In the genomic region with DNA sequence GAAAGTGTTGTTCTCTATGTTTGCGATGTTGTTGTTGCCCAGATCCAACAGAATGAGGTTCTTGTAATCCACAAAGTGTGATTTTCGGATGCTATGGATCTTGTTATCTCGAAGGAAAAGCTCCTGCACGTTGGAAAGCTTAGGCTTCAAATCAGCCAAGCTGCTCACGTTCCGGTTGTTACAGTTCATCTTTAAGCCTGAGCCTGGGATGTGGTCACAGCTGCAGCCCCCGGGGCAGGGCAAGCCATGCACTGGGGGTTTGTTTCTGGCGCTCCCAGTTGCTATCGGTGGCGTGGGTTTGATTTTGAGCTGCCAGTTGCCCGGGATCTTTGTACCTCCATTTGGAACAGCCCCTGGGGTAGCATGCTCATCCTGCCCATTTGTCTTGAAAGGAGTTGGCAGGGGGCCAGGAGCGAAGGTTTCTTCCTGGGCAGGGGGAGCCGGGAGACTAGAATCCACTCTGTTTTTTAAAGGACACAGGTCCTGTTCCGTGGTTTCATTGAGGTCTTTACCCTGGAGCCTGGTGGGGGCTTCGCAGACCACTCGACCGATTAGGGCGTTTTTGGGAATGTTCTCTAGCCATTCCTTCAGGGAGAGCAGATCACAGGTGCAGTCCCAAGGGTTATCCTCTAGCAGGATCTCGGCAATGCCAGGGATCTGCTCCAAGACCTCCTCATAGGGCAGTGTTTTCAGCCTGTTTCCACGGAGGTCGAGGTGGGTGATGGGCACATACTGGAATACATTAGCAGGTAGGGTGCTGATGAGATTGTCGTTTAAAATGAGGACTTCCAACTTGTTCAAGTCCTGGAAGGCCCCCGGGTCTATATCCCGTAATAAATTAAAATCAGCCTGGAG, we compare ENCODE assay signal across 8 mouse cellular contexts. TPM values are rescaled to one million over a fixed set of nuclear protein-coding genes. Genes with fewer than 3 reads are reported as not detected.
DNase-seq lines count a peak whose midpoint lies in the region; ATAC-seq lines count a peak whose summit lies in the region.

No protein-coding gene starts in this region.

- peak overlapping the region; percentile 84 for H3K4me2 ChIP-seq in forebrain, embryonic 12.5 days

- H3K9me3 ChIP-seq in forebrain, embryonic 12.5 days: no peaks in the 10 kb centered on the region

- H3K9ac ChIP-seq in forebrain, embryonic 12.5 days: peak overlapping the region; percentile 56

- H3K4me1 ChIP-seq in forebrain, embryonic 12.5 days: peaks cover 30% of the 10 kb centered on the region

- H3K27me3 ChIP-seq in forebrain, embryonic 12.5 days: 0 out of 2 replicates have a peak, but pooled peaks cover 4% of the 10 kb centered on the region

- intact Hi-C loops in left cerebral cortex, postnatal 14 days (cut with DNase I): loop anchor here (5.0 to 10.0 kb wide), 2 partner anchors 107 to 210 kb away; no protein-coding TSS in a partner anchor

- peak overlapping the region; percentile 52 for H3K4me3 ChIP-seq in forebrain, embryonic 12.5 days (replicated peaks)

- H3K27ac ChIP-seq in forebrain, embryonic 12.5 days: peak overlapping the region; percentile 77

- peak; percentile 10 for ATAC-seq in forebrain, embryonic 12.5 days (ENCODE audit: low FRiP score)

- H3K36me3 ChIP-seq in forebrain, embryonic 12.5 days (replicated peaks): no peaks in the 10 kb centered on the region

- under 1% methylated on average over 24 of the region's 24 CpGs for WGBS in forebrain, embryonic 12.5 days

- peak; percentile 55 for DNase-seq in testis, postnatal 10 days (ENCODE audit: low spot score)
- DNase-seq in testis, postnatal 14 days (ENCODE audit: low spot score): no peak
- DNase-seq in kidney, adult 11 months: peak; percentile 7
- peak; percentile 46 to 67 for DNase-seq in left cerebral cortex, postnatal 14 days (ENCODE audit: low spot score in 2 of 2)
- peak; percentile 45 for DNase-seq in retina, embryonic 14.5 days (ENCODE audit: low spot score)
- no peak for DNase-seq in natural killer cell, adult 2 months (ENCODE audit: low spot score in 2 of 2)
- DNase-seq in spleen, postnatal 10 days (ENCODE audit: low spot score in 2 of 2): no peak

RNA-seq across cellular contexts. Expression of a gene that starts 1.7 kb away (rescaled TPM):
- 12.1 and 13.4 TPM in 2 replicates for polyA plus RNA-seq in forebrain, embryonic 12.5 days (2016; fragmentation: Nextera tagmentation; extraction: Ambion mirVana)
- total RNA-seq in left cerebral cortex, postnatal 14 days (2021): 10 to 100 TPM; 76.3 to 79.8 TPM

Comparison
In these comparisons a context has a peak if more than half of its experiments do, and no peak if none do; other contexts are left out.
1. DNase-seq: peak in testis, postnatal 10 days (single experiment), kidney, adult 11 months (single experiment), left cerebral cortex, postnatal 14 days (2 of 2) and retina, embryonic 14.5 days (single experiment); none in testis, postnatal 14 days (single experiment), natural killer cell, adult 2 months (0 of 2) and spleen, postnatal 10 days (0 of 2).